Mouse (Mus musculus): ENCODE data around the gene Rhbdd2. TPM values are rescaled to one million over a fixed set of nuclear protein-coding genes. Genes with fewer than 3 reads are reported as not detected.

Rhbdd2 gene
- polyA plus RNA-seq, 1 experiment, result not detected

- peaks cover 2% of the 10 kb centered on the region; the same call in 1 of the 2 replicates for H3K4me1 ChIP-seq (ENCODE audit: control insufficient read depth, insufficient read depth, low read length)
- 62% methylated on average over 2 of the region's 2 CpGs for WGBS
- no peak overlapping the region for H3K4me3 ChIP-seq (ENCODE audit: insufficient read depth, low read depth, low read length)
- H3K27ac ChIP-seq (ENCODE audit: insufficient read depth, low read depth, low read length), result no peak overlapping the region
- TF ChIP-seq POLR2A (IDR thresholded peaks at IDR 0.05; ENCODE audit: insufficient read depth, low read depth, low read length) (no peak), CTCF (IDR thresholded peaks at IDR 0.05; ENCODE audit: insufficient read depth, low read depth, low read length) (no peak)
Measured at GRCm38 (mm10) chr5:135653209-135653608, 20.8 kb downstream of the Rhbdd2 start.

DNA sequence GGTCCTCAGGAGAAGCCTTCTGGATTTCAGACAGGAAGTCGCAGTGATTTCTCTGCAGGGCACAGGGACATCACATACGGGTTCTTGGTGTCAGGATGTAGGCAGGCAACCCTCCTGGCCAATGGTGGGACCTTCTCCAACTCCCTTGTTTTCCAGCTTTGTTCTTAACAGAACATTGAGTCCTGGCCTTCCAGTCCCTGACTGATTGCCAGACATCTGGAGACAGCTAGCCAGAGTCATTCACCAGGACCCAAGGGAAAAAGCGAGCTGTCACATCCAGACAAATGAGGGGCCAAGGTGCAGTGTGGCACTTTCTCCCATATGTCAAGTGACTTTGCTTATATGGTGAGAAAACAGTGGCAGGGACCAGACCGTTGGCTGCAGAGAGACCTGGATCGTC lies 23.6 kb downstream of the Rhbdd2 start:
- no peak for TF ChIP-seq CTCF (IDR thresholded peaks at IDR 0.05; ENCODE audit: insufficient read depth, low read depth, low read length)
- TF ChIP-seq POLR2A (IDR thresholded peaks at IDR 0.05; ENCODE audit: insufficient read depth, low read depth, low read length), result no peak
- Histone ChIP-seq H3K4me1 (ENCODE audit: control insufficient read depth, insufficient read depth, low read length) (no peaks in the 10 kb centered on the region), H3K27ac (ENCODE audit: insufficient read depth, low read depth, low read length) (no peak overlapping the region), H3K4me3 (ENCODE audit: insufficient read depth, low read depth, low read length) (no peak overlapping the region)
- 83% methylated on average over 5 of the region's 5 CpGs for WGBS

- H3K4me3 ChIP-seq (ENCODE audit: insufficient read depth, low read depth, low read length), result no peak overlapping the region
- no peak overlapping the region for H3K27ac ChIP-seq (ENCODE audit: insufficient read depth, low read depth, low read length)
- WGBS, result 81% methylated on average over 5 of the region's 5 CpGs
- no peaks in the 10 kb centered on the region for H3K4me1 ChIP-seq (ENCODE audit: control insufficient read depth, insufficient read depth, low read length)
- no peak for TF ChIP-seq POLR2A (IDR thresholded peaks at IDR 0.05; ENCODE audit: insufficient read depth, low read depth, low read length)
- no peak for TF ChIP-seq CTCF (IDR thresholded peaks at IDR 0.05; ENCODE audit: insufficient read depth, low read depth, low read length)
Measured at GRCm38 (mm10) chr5:135657128-135657527, 24.7 kb downstream of the Rhbdd2 start.

GRCm38 (mm10) chr5:135657703-135658373 lies 25.4 kb downstream of the Rhbdd2 start:
- Histone ChIP-seq H3K4me3 (ENCODE audit: insufficient read depth, low read depth, low read length) (no peak overlapping the region), H3K27ac (ENCODE audit: insufficient read depth, low read depth, low read length) (no peak overlapping the region), H3K4me1 (ENCODE audit: control insufficient read depth, insufficient read depth, low read length) (no peaks in the 10 kb centered on the region)
- WGBS, result 60% methylated on average over 17 of the region's 17 CpGs
- TF ChIP-seq POLR2A (IDR thresholded peaks at IDR 0.05; ENCODE audit: insufficient read depth, low read depth, low read length) (no peak), CTCF (IDR thresholded peaks at IDR 0.05; ENCODE audit: insufficient read depth, low read depth, low read length) (no peak)

- no peak overlapping the region for H3K4me3 ChIP-seq (ENCODE audit: insufficient read depth, low read depth, low read length)
- no peaks in the 10 kb centered on the region for H3K4me1 ChIP-seq (ENCODE audit: control insufficient read depth, insufficient read depth, low read length)
- 93% methylated on average over 4 of the region's 4 CpGs for WGBS
- TF ChIP-seq POLR2A (IDR thresholded peaks at IDR 0.05; ENCODE audit: insufficient read depth, low read depth, low read length) (no peak), CTCF (IDR thresholded peaks at IDR 0.05; ENCODE audit: insufficient read depth, low read depth, low read length) (no peak)
- H3K27ac ChIP-seq (ENCODE audit: insufficient read depth, low read depth, low read length), result no peak overlapping the region
Measured at GRCm38 (mm10) chr5:135659956-135660355, 27.5 kb downstream of the Rhbdd2 start.

DNA sequence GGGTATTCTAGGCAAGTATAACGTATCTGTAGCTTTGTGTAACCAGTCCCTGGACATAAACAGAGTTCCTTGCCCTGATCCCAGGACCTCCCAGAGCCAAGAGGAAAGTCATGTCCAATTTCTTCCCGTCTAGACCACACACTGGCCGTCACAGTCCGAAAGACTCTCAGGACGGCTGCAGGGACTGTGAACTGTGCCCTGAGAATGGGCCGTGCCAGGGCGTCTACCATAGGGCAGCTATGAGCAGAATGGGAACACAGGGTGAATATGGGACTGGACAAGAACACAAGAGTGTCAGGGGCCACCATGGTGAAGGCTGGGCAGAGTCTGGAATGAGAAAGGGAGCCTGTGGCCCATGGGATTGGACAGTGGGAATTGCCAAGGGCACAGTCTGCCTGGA lies 28.1 kb downstream of the Rhbdd2 start:
- TF ChIP-seq POLR2A (IDR thresholded peaks at IDR 0.05; ENCODE audit: insufficient read depth, low read depth, low read length) (no peak), CTCF (IDR thresholded peaks at IDR 0.05; ENCODE audit: insufficient read depth, low read depth, low read length) (no peak)
- H3K27ac ChIP-seq (ENCODE audit: insufficient read depth, low read depth, low read length), result no peak overlapping the region
- H3K4me1 ChIP-seq (ENCODE audit: control insufficient read depth, insufficient read depth, low read length), result no peaks in the 10 kb centered on the region
- WGBS, result 83% methylated on average over 7 of the region's 7 CpGs
- H3K4me3 ChIP-seq (ENCODE audit: insufficient read depth, low read depth, low read length), result no peak overlapping the region

GRCm38 (mm10) chr5:135666890-135667289 lies 34.5 kb downstream of the Rhbdd2 start:
- WGBS, result 72% methylated on average over 5 of the region's 5 CpGs
- no peak overlapping the region for H3K4me3 ChIP-seq (ENCODE audit: insufficient read depth, low read depth, low read length)
- no peaks in the 10 kb centered on the region for H3K4me1 ChIP-seq (ENCODE audit: control insufficient read depth, insufficient read depth, low read length)
- H3K27ac ChIP-seq (ENCODE audit: insufficient read depth, low read depth, low read length), result no peak overlapping the region
- TF ChIP-seq CTCF (IDR thresholded peaks at IDR 0.05; ENCODE audit: insufficient read depth, low read depth, low read length) (no peak), POLR2A (IDR thresholded peaks at IDR 0.05; ENCODE audit: insufficient read depth, low read depth, low read length) (no peak)

DNA sequence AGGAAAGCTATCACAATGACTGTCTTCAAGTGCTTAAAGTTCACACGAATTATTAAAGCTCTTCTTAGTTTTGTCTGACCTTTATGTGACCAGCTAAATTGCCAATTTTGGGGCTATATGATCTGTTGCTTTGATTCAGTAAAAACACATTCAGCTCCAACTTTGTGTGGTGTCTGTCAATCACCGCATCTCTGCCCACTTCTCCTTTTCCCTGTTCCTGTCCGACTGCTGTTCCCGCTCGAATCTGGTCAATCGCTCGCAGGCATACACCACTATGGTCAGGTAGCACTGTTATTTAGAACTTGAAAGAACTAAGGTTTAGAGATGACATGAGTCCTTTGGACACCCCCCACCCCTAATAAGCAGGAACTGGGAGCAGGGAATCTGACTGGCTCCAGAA lies 35.7 kb downstream of the Rhbdd2 start:
- no peak overlapping the region for H3K27ac ChIP-seq (ENCODE audit: insufficient read depth, low read depth, low read length)
- H3K4me1 ChIP-seq (ENCODE audit: control insufficient read depth, insufficient read depth, low read length), result no peaks in the 10 kb centered on the region
- H3K4me3 ChIP-seq (ENCODE audit: insufficient read depth, low read depth, low read length), result no peak overlapping the region
- TF ChIP-seq POLR2A (IDR thresholded peaks at IDR 0.05; ENCODE audit: insufficient read depth, low read depth, low read length), result no peak
- TF ChIP-seq CTCF (IDR thresholded peaks at IDR 0.05; ENCODE audit: insufficient read depth, low read depth, low read length), result no peak
- 77% methylated on average over 7 of the region's 7 CpGs for WGBS

DNA sequence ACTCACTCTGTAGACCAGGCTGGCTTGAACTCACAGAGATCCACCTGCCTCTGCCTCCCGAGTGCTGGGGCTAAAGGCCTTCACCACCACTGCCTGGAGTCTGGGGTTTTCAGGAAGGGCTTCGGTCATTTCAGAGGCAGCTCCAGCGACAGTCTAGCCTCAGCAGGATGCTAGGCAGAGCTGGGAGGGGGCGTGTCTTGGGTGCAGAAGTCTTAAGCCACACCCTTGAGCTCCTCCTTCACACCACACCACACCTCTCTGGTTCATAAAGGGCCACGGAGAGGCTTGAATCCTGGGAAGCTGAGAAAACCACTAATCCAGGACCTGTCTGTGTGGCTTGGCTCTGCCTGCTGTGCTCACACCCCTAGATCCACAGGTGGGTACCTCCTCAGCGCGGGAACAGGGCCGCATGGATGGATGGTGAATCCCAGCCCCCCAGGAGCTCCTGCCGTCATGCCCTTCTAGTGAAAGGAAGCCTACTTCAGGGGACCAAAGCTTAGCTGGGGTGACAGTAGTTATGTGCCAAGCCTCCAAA lies 37.4 kb downstream of the Rhbdd2 start, which contains the start of gene Por:
TSS of gene Por (plus strand) at position 293 of the 535 bp plus-strand sequence.
- 36% methylated on average over 9 of the region's 9 CpGs for WGBS
- TF ChIP-seq POLR2A (IDR thresholded peaks at IDR 0.05; ENCODE audit: insufficient read depth, low read depth, low read length), result no peak
- no peak for TF ChIP-seq CTCF (IDR thresholded peaks at IDR 0.05; ENCODE audit: insufficient read depth, low read depth, low read length)

More for the DNA sequence above, 37.4 kb downstream of the Rhbdd2 start, which contains the start of gene Por:
- Histone ChIP-seq H3K4me3 (ENCODE audit: insufficient read depth, low read depth, low read length) (no peak within 1 kb of the TSS), H3K27ac (ENCODE audit: insufficient read depth, low read depth, low read length) (no peak within 1 kb of the TSS), H3K4me1 (ENCODE audit: control insufficient read depth, insufficient read depth, low read length) (peaks cover 5% of the 10 kb centered on the region)

Data from olfactory bulb, adult 2 months (tissue).